Mouse (Mus musculus) bone marrow, adult 2 months (tissue): Measurements from ENCODE around the gene Col25a1.

ENCODE experiments used
- CTCF ChIP-seq: fragments of 200-500 bp; IDR thresholded peaks from 2 replicates; pipeline ENCODE4 v1.5.1; 2011; ENCODE audit warnings: low read length, control low read depth; ENCODE audit not compliant: control insufficient read depth, insufficient read depth
- POLR2A ChIP-seq: fragments of 200-500 bp; IDR thresholded peaks from 2 replicates; pipeline ENCODE4 v1.6.1; 2011; ENCODE audit warnings: low read depth, mild to moderate bottlenecking, control low read depth, low read length, borderline replicate concordance; ENCODE audit not compliant: control insufficient read depth

- TF ChIP-seq CTCF: no peak
- no peak for TF ChIP-seq POLR2A
Observed at GRCm38 (mm10) chr3:130313246-130313645, 181.9 kb downstream of the Col25a1 start.
